Mouse (Mus musculus) liver, postnatal 0 days (tissue): Measurements from ENCODE around the gene Tbc1d22b. TPM values are rescaled to one million over a fixed set of nuclear protein-coding genes. Genes with fewer than 3 reads are reported as not detected.

Source experiments
- ATAC-seq: fragments of 200-750 bp; cut with Nextera tagmentation; 2 replicates; pipeline ENCODE4 v1.8.0; 2017; ENCODE audit warnings: mild to moderate bottlenecking, moderate library complexity
- DNase-seq: peaks from one replicate; pipeline ENCODE4 v3.0.0-alpha.2; 2016
- H3K27ac ChIP-seq: fragments of 300-500 bp; sonication (generic); 2 replicates; pipeline ENCODE4 v1.5.1; 2014; ENCODE audit warnings: antibody characterized with exemption, moderate library complexity, mild to moderate bottlenecking, low read depth
- H3K27me3 ChIP-seq: fragments of 300-500 bp; sonication (generic); 2 replicates; pipeline ENCODE4 v1.6.1; 2014; ENCODE audit warnings: low read length, control low read depth, mixed read lengths; ENCODE audit not compliant: insufficient read depth
- H3K36me3 ChIP-seq: fragments of 300-500 bp; sonication (generic); replicated peaks from 2 replicates; pipeline ENCODE4 v1.6.1; 2014; ENCODE audit warnings: mild to moderate bottlenecking, control low read depth, low read length, moderate library complexity, mixed read lengths; ENCODE audit not compliant: insufficient read depth
- H3K4me1 ChIP-seq: fragments of 300-500 bp; sonication (generic); 2 replicates; pipeline ENCODE4 v1.6.1; 2014; ENCODE audit warnings: antibody characterized with exemption, mild to moderate bottlenecking, control low read depth; ENCODE audit not compliant: insufficient read depth
- H3K4me2 ChIP-seq: fragments of 300-500 bp; sonication (generic); 2 replicates; pipeline ENCODE4 v1.6.1; 2014; ENCODE audit warnings: low read depth, mild to moderate bottlenecking, low read length, moderate library complexity, mixed read lengths
- H3K4me3 ChIP-seq: fragments of 300-500 bp; sonication (generic); 2 replicates; pipeline ENCODE4 v1.5.1; 2014; ENCODE audit warnings: low read depth, low read length
- H3K9ac ChIP-seq: fragments of 300-500 bp; sonication (generic); replicated peaks from 2 replicates; pipeline ENCODE4 v1.6.1; 2014; ENCODE audit warnings: mild to moderate bottlenecking, moderate library complexity
- H3K9me3 ChIP-seq: fragments of 300-500 bp; sonication (generic); 2 replicates; pipeline ENCODE4 v1.6.1; 2016; ENCODE audit warnings: mild to moderate bottlenecking, control low read depth, low read length, mixed read lengths
- CTCF ChIP-seq: sonication (generic); IDR thresholded peaks from 2 replicates; pipeline ENCODE4 v1.5.1; 2016; ENCODE audit warnings: antibody characterized with exemption, low read depth
- EP300 ChIP-seq: IDR thresholded peaks from 2 replicates; pipeline ENCODE4 v1.6.1; 2016; ENCODE audit warnings: antibody characterized with exemption, low read depth, mild to moderate bottlenecking
- WGBS: fragments of 180-500 bp; shearing (Covaris S2); extraction: QIAGEN DNeasy Blood & Tissue Kit; methylation state at CpG from one replicate; pipeline ENCODE4 v1.1.7; 2014; ENCODE audit not compliant: insufficient replicate concordance; 5-methylcytosine and 5-hydroxymethylcytosine counted together
- polyA plus RNA-seq: library from polyadenylated mRNA; unstranded; fragments of >200 nt; fragmentation: Nextera tagmentation; extraction: Ambion mirVana; gene quantifications from 2 replicates; pipeline ENCODE4 v1.2.1, GENCODE M21; 2015

Tbc1d22b gene
- polyA plus RNA-seq, 1 experiment from 2014 or later: 1.9 TPM

GRCm38 (mm10) chr17:29558476-29558875 is 8.9 kb downstream of the Tbc1d22b start:
- WGBS: 78% methylated on average over 5 of the region's 5 CpGs
- no peak for ATAC-seq
- TF ChIP-seq EP300 (no peak), CTCF (no peak)

DNA sequence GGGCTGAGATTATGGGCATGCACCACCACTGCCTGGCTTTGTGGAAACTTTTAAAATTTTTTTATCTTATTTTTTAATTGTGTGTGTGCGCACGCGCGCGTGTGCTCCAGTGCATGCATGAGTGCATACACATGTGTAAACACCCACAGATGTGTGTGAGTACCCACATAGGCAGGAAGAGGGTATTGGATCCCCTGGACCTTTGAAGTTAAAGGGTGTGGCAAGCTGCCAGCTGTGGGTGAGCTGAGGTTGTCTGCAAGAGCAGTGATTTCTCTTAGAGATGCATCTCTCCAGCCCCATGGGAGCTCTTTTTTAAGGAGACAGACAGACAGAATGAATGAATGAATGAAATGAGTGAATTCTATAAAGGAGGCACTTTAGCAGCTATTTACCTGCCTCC is 15.9 kb downstream of the Tbc1d22b start:
- no peak for ATAC-seq
- H3K9me3 ChIP-seq: no peaks in the 10 kb centered on the region
- no peak overlapping the region for H3K9ac ChIP-seq
- DNase-seq: no peak
- no peak overlapping the region for H3K27ac ChIP-seq
- no peak for TF ChIP-seq EP300
- no peak for TF ChIP-seq CTCF
- 96% methylated on average over 5 of the region's 5 CpGs for WGBS
- H3K36me3 ChIP-seq: peaks cover 13% of the 10 kb centered on the region
- H3K4me3 ChIP-seq: no peak overlapping the region
- no peaks in the 10 kb centered on the region for H3K4me1 ChIP-seq
- no peaks in the 10 kb centered on the region for H3K27me3 ChIP-seq
- H3K4me2 ChIP-seq: no peak overlapping the region

More at GRCm38 (mm10) chr17:29558476-29558875, 8.9 kb downstream of the Tbc1d22b start:
- Histone ChIP-seq H3K36me3 (no peaks in the 10 kb centered on the region), H3K9me3 (no peaks in the 10 kb centered on the region), H3K27ac (no peak overlapping the region), H3K4me3 (no peak overlapping the region), H3K4me1 (peaks cover 4% of the 10 kb centered on the region; the same call in 1 of the 2 replicates), H3K9ac (no peak overlapping the region), H3K27me3 (no peaks in the 10 kb centered on the region), H3K4me2 (no peak overlapping the region)
- DNase-seq: no peak

DNA sequence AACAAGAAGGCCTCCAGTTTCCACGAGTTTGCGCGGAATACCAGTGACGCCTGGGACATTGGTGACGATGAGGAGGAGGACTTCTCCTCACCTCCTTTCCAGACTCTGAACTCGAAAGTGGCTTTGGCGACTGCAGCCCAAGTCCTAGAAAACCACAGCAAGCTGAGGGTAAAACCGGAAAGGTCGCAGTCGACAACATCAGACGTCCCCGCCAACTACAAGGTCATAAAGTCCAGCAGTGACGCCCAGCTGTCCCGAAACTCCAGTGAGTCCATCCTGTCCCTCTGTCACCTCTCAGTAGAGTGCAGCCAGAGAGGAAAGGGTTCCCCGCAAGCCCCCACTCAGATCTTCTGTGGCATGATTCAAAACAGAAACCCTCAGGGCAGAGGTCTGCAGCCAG is 18.9 kb downstream of the Tbc1d22b start:
- DNase-seq: no peak
- peaks cover 33% of the 10 kb centered on the region for H3K36me3 ChIP-seq
- 88% methylated on average over 15 of the region's 15 CpGs for WGBS

GRCm38 (mm10) chr17:29569831-29570230 is 20.2 kb downstream of the Tbc1d22b start:
- H3K9me3 ChIP-seq: no peaks in the 10 kb centered on the region
- 86% methylated on average over 6 of the region's 6 CpGs for WGBS
- no peak for DNase-seq
- no peak overlapping the region for H3K27ac ChIP-seq
- no peaks in the 10 kb centered on the region for H3K4me1 ChIP-seq
- no peaks in the 10 kb centered on the region for H3K27me3 ChIP-seq
- H3K36me3 ChIP-seq: peaks cover 34% of the 10 kb centered on the region
- H3K9ac ChIP-seq: no peak overlapping the region
- TF ChIP-seq CTCF (no peak), EP300 (no peak)
- H3K4me2 ChIP-seq: no peak overlapping the region
- no peak overlapping the region for H3K4me3 ChIP-seq
- no peak for ATAC-seq

More for the DNA sequence above, 18.9 kb downstream of the Tbc1d22b start:
- Histone ChIP-seq H3K4me2 (no peak overlapping the region), H3K9me3 (no peaks in the 10 kb centered on the region), H3K27ac (no peak overlapping the region), H3K9ac (no peak overlapping the region), H3K4me1 (no peaks in the 10 kb centered on the region), H3K4me3 (no peak overlapping the region), H3K27me3 (no peaks in the 10 kb centered on the region)
- TF ChIP-seq EP300 (no peak), CTCF (no peak)
- ATAC-seq: no peak

DNA sequence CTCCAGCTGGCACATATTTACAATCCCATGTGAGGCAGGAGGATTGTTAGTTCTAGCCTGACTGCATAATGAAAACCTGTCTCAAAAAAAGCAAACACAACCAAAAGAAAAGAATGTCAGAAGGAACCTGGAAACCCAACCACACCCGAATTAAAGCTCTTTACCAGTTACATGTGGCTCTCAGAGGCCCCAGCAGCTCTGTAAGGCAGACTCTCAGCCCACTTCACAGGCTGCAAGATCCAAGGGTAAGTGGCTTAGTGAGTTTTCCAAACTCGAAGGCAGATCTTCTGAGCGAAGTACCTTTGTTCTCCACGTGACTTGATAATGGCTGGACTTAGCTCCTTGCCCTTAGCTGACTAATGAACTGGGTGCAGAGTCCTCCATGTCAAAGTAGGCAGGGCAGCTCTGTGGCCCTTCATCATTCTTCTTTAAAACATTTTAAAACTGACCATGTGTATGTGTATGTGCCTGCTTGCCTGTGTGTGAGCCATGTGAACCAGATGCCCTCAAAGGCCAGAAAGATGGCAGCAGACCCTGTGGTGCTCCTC is 30.1 kb downstream of the Tbc1d22b start:
- TF ChIP-seq EP300: no peak
- TF ChIP-seq CTCF: no peak
- Histone ChIP-seq H3K4me1 (no peaks in the 10 kb centered on the region), H3K9me3 (no peaks in the 10 kb centered on the region), H3K9ac (no peak overlapping the region), H3K27ac (no peak overlapping the region), H3K4me3 (no peak overlapping the region), H3K36me3 (peaks cover 31% of the 10 kb centered on the region), H3K27me3 (no peaks in the 10 kb centered on the region), H3K4me2 (no peak overlapping the region)
- DNase-seq: no peak
- no peak for ATAC-seq
- WGBS: 74% methylated on average over 4 of the region's 4 CpGs

GRCm38 (mm10) chr17:29583569-29583968 is 34.0 kb downstream of the Tbc1d22b start:
- Histone ChIP-seq H3K9me3 (no peaks in the 10 kb centered on the region), H3K4me1 (no peaks in the 10 kb centered on the region), H3K27me3 (no peaks in the 10 kb centered on the region), H3K27ac (no peak overlapping the region), H3K4me3 (no peak overlapping the region), H3K36me3 (peaks cover 11% of the 10 kb centered on the region), H3K4me2 (no peak overlapping the region), H3K9ac (no peak overlapping the region)
- ATAC-seq (0 out of 2 replicates have a peak, but pooled peaks have one; percentile 25), DNase-seq (no peak)
- TF ChIP-seq CTCF (no peak), EP300 (no peak)
- WGBS: 58% methylated on average over 5 of the region's 5 CpGs

GRCm38 (mm10) chr17:29584306-29584705 is 34.7 kb downstream of the Tbc1d22b start:
- Histone ChIP-seq H3K9me3 (no peaks in the 10 kb centered on the region), H3K27ac (no peak overlapping the region), H3K4me1 (no peaks in the 10 kb centered on the region), H3K4me2 (no peak overlapping the region), H3K9ac (no peak overlapping the region), H3K36me3 (peaks cover 7% of the 10 kb centered on the region), H3K4me3 (no peak overlapping the region), H3K27me3 (no peaks in the 10 kb centered on the region)
- DNase-seq (no peak), ATAC-seq (no peak)
- TF ChIP-seq CTCF: no peak
- TF ChIP-seq EP300: no peak
- WGBS: 40% methylated on average over 5 of the region's 5 CpGs
